Mouse (Mus musculus): ENCODE data around the gene Slc35b4. TPM values are rescaled to one million over a fixed set of nuclear protein-coding genes. Genes with fewer than 3 reads are reported as not detected.

The Slc35b4 gene
- polyA plus RNA-seq, 1 experiment: 13.8 TPM

- no peak overlapping the region for H3K27ac ChIP-seq (replicated peaks; ENCODE audit: low read depth, low read length)
- no peaks in the 10 kb centered on the region for H3K4me1 ChIP-seq (ENCODE audit: control insufficient read depth, insufficient read depth, insufficient read length, low read length)
- no peak overlapping the region for H3K4me3 ChIP-seq (ENCODE audit: insufficient read depth, low read depth, low read length)
These were observed 3.0 kb upstream of the Slc35b4 start for GRCm38 (mm10) chr6:34179911-34180310.

GRCm38 (mm10) chr6:34179007-34179406 lies 2.1 kb upstream of the Slc35b4 start:
- H3K4me3 ChIP-seq (ENCODE audit: insufficient read depth, low read depth, low read length): no peak overlapping the region
- no peaks in the 10 kb centered on the region for H3K4me1 ChIP-seq (ENCODE audit: control insufficient read depth, insufficient read depth, insufficient read length, low read length)
- no peak overlapping the region for H3K27ac ChIP-seq (replicated peaks; ENCODE audit: low read depth, low read length)

- Histone ChIP-seq H3K4me1 (ENCODE audit: control insufficient read depth, insufficient read depth, insufficient read length, low read length) (peaks cover 2% of the 10 kb centered on the region; the same call in 1 of the 2 replicates), H3K27ac (replicated peaks; ENCODE audit: low read depth, low read length) (no peak overlapping the region), H3K4me3 (ENCODE audit: insufficient read depth, low read depth, low read length) (peak overlapping the region; percentile 80)
These were observed 624 bp downstream of the Slc35b4 start for GRCm38 (mm10) chr6:34176111-34176863.

GRCm38 (mm10) chr6:34174715-34175114 lies 2.2 kb downstream of the Slc35b4 start:
- peaks cover 2% of the 10 kb centered on the region; the same call in 1 of the 2 replicates for H3K4me1 ChIP-seq (ENCODE audit: control insufficient read depth, insufficient read depth, insufficient read length, low read length)
- no peak overlapping the region for H3K4me3 ChIP-seq (ENCODE audit: insufficient read depth, low read depth, low read length)
- H3K27ac ChIP-seq (replicated peaks; ENCODE audit: low read depth, low read length): no peak overlapping the region

- Histone ChIP-seq H3K4me1 (ENCODE audit: control insufficient read depth, insufficient read depth, insufficient read length, low read length) (peaks cover 2% of the 10 kb centered on the region; the same call in 1 of the 2 replicates), H3K27ac (replicated peaks; ENCODE audit: low read depth, low read length) (no peak overlapping the region), H3K4me3 (ENCODE audit: insufficient read depth, low read depth, low read length) (no peak overlapping the region)
These were observed 3.7 kb downstream of the Slc35b4 start for GRCm38 (mm10) chr6:34173251-34173650.

- H3K27ac ChIP-seq (replicated peaks; ENCODE audit: low read depth, low read length): no peak overlapping the region
- H3K4me1 ChIP-seq (ENCODE audit: control insufficient read depth, insufficient read depth, insufficient read length, low read length): peaks cover 2% of the 10 kb centered on the region; the same call in 1 of the 2 replicates
- H3K4me3 ChIP-seq (ENCODE audit: insufficient read depth, low read depth, low read length): no peak overlapping the region
These were observed 5.0 kb downstream of the Slc35b4 start for GRCm38 (mm10) chr6:34171748-34172457.

- Histone ChIP-seq H3K27ac (replicated peaks; ENCODE audit: low read depth, low read length) (no peak overlapping the region), H3K4me1 (ENCODE audit: control insufficient read depth, insufficient read depth, insufficient read length, low read length) (peaks cover 2% of the 10 kb centered on the region; the same call in 1 of the 2 replicates), H3K4me3 (ENCODE audit: insufficient read depth, low read depth, low read length) (no peak overlapping the region)
These were observed 5.9 kb downstream of the Slc35b4 start for GRCm38 (mm10) chr6:34170844-34171494.

- H3K4me3 ChIP-seq (ENCODE audit: insufficient read depth, low read depth, low read length): no peak overlapping the region
- H3K4me1 ChIP-seq (ENCODE audit: control insufficient read depth, insufficient read depth, insufficient read length, low read length): peaks cover 2% of the 10 kb centered on the region; the same call in 1 of the 2 replicates
- H3K27ac ChIP-seq (replicated peaks; ENCODE audit: low read depth, low read length): no peak overlapping the region
These were observed 8.1 kb downstream of the Slc35b4 start for GRCm38 (mm10) chr6:34168834-34169233.

GRCm38 (mm10) chr6:34163014-34163413 lies 13.9 kb downstream of the Slc35b4 start:
- no peak overlapping the region for H3K27ac ChIP-seq (replicated peaks; ENCODE audit: low read depth, low read length)

GRCm38 (mm10) chr6:34162607-34163006 lies 14.3 kb downstream of the Slc35b4 start:
- H3K27ac ChIP-seq (replicated peaks; ENCODE audit: low read depth, low read length): no peak overlapping the region
- H3K4me1 ChIP-seq (ENCODE audit: control insufficient read depth, insufficient read depth, insufficient read length, low read length): no peaks in the 10 kb centered on the region
- H3K4me3 ChIP-seq (ENCODE audit: insufficient read depth, low read depth, low read length): no peak overlapping the region

More at GRCm38 (mm10) chr6:34163014-34163413, 13.9 kb downstream of the Slc35b4 start:
- Histone ChIP-seq H3K4me3 (ENCODE audit: insufficient read depth, low read depth, low read length) (no peak overlapping the region), H3K4me1 (ENCODE audit: control insufficient read depth, insufficient read depth, insufficient read length, low read length) (no peaks in the 10 kb centered on the region)

GRCm38 (mm10) chr6:34161511-34161910 lies 15.4 kb downstream of the Slc35b4 start:
- Histone ChIP-seq H3K27ac (replicated peaks; ENCODE audit: low read depth, low read length) (no peak overlapping the region), H3K4me3 (ENCODE audit: insufficient read depth, low read depth, low read length) (no peak overlapping the region), H3K4me1 (ENCODE audit: control insufficient read depth, insufficient read depth, insufficient read length, low read length) (no peaks in the 10 kb centered on the region)

GRCm38 (mm10) chr6:34160816-34161310 lies 16.0 kb downstream of the Slc35b4 start:
- Histone ChIP-seq H3K27ac (replicated peaks; ENCODE audit: low read depth, low read length) (no peak overlapping the region), H3K4me1 (ENCODE audit: control insufficient read depth, insufficient read depth, insufficient read length, low read length) (no peaks in the 10 kb centered on the region), H3K4me3 (ENCODE audit: insufficient read depth, low read depth, low read length) (no peak overlapping the region)

GRCm38 (mm10) chr6:34159998-34160815 lies 16.7 kb downstream of the Slc35b4 start:
- no peak overlapping the region for H3K27ac ChIP-seq (replicated peaks; ENCODE audit: low read depth, low read length)
- H3K4me3 ChIP-seq (ENCODE audit: insufficient read depth, low read depth, low read length): no peak overlapping the region
- no peaks in the 10 kb centered on the region for H3K4me1 ChIP-seq (ENCODE audit: control insufficient read depth, insufficient read depth, insufficient read length, low read length)

GRCm38 (mm10) chr6:34156841-34157748 lies 19.8 kb downstream of the Slc35b4 start:
- Histone ChIP-seq H3K27ac (replicated peaks; ENCODE audit: low read depth, low read length) (no peak overlapping the region), H3K4me1 (ENCODE audit: control insufficient read depth, insufficient read depth, insufficient read length, low read length) (no peaks in the 10 kb centered on the region), H3K4me3 (ENCODE audit: insufficient read depth, low read depth, low read length) (no peak overlapping the region)
